Mouse (Mus musculus) olfactory bulb, adult 2 months (tissue): Measurements from ENCODE around the gene Kif18a.

Experiments
- CTCF ChIP-seq: fragments of 200-500 bp; IDR thresholded peaks from 2 replicates; pipeline ENCODE4 v1.5.1; 2012; ENCODE audit warnings: low read depth, mild to moderate bottlenecking, low read length, moderate library complexity; ENCODE audit not compliant: insufficient read depth
- POLR2A ChIP-seq: fragments of 200-500 bp; IDR thresholded peaks from 2 replicates; pipeline ENCODE4 v1.6.1; 2012; ENCODE audit warnings: mild to moderate bottlenecking, low read depth, low read length, moderate library complexity; ENCODE audit not compliant: insufficient read depth

DNA sequence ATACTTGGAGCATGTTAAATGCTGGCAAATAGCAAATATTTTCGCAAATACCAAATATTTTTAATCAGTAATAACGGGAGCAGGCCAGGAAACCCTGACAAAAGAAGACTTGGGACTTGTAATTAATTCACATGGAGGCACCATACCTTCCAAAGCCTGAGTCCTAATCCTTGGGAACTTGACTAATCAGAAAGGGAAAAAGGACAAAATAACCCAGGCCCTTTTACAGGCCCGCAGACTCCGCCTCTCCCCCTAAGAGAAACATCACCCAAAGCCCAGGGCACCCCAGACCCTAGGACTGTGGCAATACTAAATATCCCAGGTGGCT, 302 bp upstream of the Kif18a start:
- TF ChIP-seq CTCF (no peak), POLR2A (no peak)
